Mouse (Mus musculus) cerebellum, postnatal 14 days (tissue): ENCODE results near the gene Serpina3f.

Source experiments
- DNase-seq, 2 experiments: peaks; one replicate each; pipeline ENCODE4 v3.0.0; 2021; ENCODE audit warnings: mixed read lengths in 2 of 2

Gene Serpina3f

DNA sequence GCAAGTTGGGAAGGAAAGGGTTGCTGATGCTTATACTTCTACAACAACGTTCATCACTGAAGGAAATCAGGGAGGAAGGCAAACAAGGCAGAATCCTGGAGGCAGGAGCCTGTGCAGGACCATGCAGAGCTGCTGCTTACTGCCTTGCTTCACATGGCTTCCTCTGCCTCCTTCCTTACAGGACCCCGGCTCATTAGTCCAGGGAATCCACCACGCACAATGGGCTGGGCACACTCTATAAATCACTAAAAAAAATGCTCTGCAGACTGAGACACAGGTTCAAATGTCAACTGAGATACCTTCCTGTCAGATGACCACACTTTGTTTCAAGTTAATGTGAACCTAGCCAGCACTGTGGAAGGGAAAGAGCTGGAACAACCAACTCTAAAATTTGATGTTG, 46.7 kb downstream of the Serpina3f start:
- no peak for DNase-seq

DNA sequence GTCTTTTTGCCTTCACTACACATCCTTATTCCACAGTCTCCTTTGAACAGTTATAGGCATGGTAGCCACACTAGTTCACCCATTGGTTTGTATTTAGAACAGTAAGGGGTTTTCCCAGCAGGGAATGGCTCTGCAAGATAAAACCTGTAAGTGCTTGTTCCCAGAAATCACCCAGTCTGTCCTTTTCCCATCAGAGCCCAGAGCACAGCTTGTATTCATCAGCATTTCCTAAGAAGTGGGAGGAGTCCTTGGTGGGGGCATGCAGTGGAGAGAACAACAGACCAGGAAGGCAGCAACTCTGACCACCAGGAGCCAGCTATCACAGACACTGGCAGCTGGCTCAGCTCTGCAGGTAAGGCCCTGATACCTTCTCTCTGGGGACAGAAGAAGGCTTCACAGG, 48.5 kb downstream of the Serpina3f start, which contains the start of gene Serpina3i:
Gene Serpina3i, plus strand, starts transcription at position 260 of the 400 bp plus-strand sequence.
- DNase-seq, result no peak

DNA sequence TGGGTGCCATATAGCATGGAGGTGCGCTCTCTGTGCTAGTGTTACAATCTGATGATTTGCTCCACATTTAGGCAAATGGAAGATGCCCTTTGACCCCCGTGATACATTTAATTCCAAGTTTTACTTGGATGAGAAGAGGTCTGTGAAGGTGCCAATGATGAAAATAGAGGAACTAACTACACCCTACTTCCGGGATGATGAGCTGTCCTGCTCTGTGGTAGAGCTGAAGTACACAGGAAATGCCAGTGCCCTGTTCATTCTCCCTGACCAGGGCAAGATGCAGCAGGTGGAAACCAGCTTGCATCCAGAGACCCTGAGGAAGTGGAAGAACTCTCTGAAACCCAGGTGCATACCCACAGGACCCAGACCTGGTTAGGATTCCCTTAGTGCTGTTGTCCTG, 52.0 kb downstream of the Serpina3f start:
- DNase-seq, result no peak
